Mouse (Mus musculus): Measurements from ENCODE around the gene Sorbs1.

The Sorbs1 gene

DNA sequence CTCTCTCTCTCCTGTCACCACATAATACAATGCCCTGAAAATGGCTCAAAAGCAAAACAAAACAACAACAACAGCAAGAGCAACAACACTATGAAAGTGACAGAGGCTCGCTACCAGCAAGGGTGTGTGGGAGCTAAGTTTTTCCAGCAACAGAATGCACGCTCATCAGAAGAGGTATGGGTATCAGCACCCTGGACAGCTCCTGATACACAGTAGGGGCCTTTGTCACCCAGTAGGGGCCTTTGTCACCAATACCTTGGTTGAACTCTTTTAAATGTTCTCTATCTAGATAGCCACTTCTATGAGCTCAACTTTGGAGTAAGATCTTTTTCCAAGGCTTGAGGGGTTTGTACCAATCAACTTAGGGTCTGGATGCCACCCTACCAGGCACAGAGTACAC, 138.9 kb downstream of the Sorbs1 start:
- 88% methylated on average over 2 of the region's 2 CpGs for WGBS

- 61% methylated on average over 5 of the region's 5 CpGs for WGBS
These were observed 140.9 kb downstream of the Sorbs1 start for GRCm38 (mm10) chr19:40372679-40373078.

GRCm38 (mm10) chr19:40371866-40372265, 141.7 kb downstream of the Sorbs1 start:
- WGBS = 21% methylated on average over 4 of the region's 4 CpGs

DNA sequence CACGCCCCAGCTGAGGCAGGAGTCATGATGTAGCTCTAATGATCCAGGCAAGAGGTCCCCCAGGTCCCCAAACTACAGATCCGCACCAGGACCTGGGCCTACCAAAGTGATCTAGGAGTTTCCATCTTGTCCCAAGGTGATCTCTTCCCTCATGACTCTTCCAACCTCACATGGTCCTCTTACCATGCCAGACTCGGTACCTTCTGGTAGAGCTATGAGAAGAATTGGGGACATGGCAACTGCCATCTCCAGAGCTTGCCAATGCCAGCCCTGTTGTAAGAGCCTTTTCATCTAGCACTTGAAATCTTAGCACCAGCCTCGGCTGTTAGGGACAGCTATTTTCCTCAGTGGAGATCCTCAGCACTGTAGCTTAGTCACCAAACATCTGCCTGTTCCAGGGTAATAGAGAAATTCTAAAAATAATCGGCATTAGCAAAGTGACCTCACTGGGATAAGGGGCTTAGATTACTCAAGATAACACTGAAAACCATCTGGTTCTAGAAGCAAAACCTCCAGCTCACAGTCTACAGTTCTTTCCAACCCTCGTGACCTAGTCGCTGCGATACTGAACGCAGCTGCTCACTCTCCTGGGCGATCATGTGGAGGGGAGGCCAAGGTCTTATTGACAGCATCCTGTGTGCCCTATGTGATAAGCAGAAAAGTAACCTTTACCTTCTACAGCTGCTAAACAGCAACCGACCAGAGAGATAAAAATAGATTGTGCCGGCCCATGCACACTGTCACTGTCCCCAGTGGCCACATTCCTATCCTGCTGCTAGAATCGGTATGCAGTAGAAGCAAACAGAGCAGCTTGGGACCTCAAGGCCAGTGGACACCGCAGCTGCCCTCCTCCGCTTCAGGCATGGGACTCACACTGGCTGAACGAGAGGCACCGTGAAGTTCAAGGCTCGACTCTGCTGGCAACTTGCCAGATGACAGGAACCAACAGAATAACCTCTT, 143.4 kb downstream of the Sorbs1 start:
- 60% methylated on average over 18 of the region's 18 CpGs for WGBS

DNA sequence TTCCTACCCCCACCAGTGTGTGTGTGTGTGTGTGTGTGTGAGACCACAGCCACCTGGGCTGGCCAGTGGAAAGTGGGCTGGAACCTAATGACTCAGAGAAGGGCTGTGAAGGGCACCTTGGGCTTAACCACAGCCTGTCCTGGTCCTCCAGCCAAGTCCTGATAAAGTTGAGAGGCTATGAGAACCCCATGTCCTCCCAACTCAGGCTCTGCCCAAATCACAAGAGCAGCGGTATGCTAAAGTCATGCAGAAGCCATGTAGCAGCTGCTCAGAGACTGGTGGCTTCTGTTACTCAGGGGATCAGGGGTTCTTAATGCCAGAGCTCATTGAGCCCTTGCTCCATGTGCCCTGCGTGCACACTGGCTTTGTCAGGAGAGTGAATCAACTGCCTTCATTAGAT, 145.1 kb downstream of the Sorbs1 start:
- 95% methylated on average over 2 of the region's 2 CpGs for WGBS

DNA sequence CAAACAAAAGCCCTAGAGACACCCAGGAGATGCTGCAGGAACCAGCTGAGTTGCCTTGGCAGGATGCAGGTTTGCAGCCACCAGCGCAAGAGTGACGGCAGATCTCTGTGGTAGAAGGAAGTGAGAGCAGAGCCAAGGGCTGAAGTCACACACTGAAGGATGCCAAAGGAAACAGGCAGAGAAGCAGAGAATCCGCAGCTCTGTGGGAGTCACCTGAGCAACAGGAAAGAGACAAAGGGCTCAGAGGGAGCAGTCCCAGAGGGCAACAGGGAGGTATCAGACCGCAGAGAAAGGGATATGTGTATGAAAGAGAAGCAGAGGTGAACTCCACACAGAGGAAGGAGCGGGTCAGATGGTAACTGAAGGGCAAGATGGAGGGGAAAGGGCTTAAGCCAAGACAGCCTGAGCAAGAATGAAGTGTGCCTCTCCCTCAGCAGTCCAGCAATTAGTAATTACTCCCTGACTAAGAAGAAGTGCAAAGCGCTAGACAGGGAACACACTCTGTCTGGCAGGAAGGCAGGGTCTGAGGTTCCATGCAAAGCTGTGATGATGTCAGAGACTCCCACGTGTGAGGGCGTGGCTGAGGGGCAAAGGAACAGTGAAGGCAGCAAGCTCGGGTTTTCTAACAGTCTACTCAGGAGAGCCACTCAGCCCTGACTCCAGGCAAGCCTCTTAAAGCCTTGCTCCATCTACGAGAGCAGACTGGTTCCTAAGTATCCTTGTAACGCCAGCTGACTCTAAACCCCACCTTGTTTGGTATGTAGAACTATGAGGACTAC, 147.2 kb downstream of the Sorbs1 start:
- 34% methylated on average over 11 of the region's 11 CpGs for WGBS

DNA sequence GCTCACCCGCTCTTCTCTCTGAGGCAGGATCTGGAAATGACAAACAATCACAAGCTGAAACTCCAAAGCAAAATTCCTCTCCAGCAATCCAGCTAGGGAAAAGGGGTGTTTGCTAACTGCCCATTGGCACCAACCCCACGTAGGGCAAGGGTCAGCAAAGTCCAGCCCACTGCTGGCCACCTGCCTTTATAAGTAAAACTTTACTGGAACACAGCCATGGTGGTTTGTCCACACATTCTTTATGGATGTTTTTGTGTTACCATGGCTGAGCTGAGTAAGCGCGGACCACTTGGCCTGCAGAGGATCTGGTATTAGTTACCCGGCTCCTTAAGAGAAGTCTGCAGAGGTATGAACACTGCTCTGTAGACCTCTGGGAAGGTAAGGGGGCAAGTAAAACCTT, 148.4 kb downstream of the Sorbs1 start:
- 75% methylated on average over 5 of the region's 5 CpGs for WGBS

DNA sequence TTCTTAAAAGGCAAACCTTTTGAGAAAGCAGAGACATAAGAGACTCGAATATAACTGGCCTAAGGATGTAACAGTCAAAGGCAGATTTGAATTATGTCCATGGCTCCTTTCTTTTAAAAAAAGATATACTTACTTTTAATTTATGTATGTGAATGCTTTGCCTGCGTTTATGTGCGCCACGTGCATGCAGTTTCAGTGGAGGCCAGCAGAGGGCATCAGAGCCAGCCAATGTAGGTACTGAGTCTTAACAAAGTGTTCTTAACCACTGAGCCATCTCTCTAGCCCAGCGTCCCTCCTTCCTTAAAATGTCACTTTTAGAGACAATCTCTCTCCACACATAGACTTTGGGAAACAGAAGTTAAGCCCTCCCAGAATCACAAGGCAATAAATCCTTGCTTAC, 150.1 kb downstream of the Sorbs1 start:
- WGBS = 97% methylated on average over 5 of the region's 5 CpGs

DNA sequence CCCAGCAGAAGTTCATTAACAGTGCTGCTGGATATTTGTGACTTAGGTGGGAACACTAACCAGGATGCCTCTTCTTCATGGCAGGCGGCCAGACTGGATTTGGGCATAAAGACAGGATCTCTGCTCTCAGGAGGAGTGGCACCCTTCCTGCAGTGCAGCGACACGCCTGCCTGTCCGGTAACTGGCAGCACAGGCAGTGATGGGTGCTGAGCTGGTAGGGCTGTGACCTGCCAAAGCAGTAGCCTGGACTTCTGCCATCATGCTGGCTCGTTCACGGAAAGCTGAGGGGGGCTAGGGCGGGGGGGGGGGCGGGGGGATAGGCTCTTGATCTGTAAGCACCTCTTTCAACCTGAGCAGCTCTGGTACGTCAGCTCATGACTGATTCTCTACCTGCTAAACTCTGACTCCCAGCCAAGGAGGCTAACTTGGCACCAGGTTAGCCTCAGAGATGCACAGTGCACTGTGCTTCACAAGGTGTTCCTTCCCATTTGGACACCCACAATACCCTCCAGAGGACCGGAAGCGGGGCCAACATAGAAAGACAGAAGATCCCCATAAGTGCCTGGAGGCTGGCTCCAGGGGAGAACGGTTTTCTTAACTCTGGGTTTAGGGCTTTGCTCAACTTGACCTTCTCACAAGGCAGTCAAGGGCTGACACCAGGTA, 151.2 kb downstream of the Sorbs1 start:
- WGBS = 54% methylated on average over 12 of the region's 12 CpGs

- WGBS = 66% methylated on average over 5 of the region's 5 CpGs
These were observed 153.7 kb downstream of the Sorbs1 start for GRCm38 (mm10) chr19:40359712-40360394.

GRCm38 (mm10) chr19:40356536-40357522, 156.8 kb downstream of the Sorbs1 start:
- 65% methylated on average over 15 of the region's 15 CpGs for WGBS

- WGBS = 94% methylated on average over 3 of the region's 3 CpGs
These were observed 158.5 kb downstream of the Sorbs1 start for GRCm38 (mm10) chr19:40355075-40355474.

DNA sequence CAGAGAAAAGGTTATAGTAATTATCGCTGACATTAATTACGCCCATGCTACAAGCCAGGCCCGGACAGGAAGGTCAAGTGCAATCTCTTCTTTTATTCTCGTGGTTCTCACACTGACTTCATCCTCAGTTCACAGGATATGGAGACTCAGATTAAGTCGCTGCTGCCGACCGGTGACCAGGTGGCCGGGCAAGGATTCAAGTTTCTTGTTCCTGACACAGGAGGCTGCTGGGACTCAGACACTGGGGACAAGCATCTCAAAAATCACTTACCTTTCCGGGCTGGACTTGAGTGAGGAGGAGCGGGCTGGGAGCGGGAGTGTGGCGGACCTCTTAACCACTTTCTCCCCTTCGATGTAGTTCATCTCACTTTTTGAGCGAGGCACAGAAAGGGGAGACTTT, 161.6 kb downstream of the Sorbs1 start:
- WGBS = 86% methylated on average over 14 of the region's 14 CpGs

DNA sequence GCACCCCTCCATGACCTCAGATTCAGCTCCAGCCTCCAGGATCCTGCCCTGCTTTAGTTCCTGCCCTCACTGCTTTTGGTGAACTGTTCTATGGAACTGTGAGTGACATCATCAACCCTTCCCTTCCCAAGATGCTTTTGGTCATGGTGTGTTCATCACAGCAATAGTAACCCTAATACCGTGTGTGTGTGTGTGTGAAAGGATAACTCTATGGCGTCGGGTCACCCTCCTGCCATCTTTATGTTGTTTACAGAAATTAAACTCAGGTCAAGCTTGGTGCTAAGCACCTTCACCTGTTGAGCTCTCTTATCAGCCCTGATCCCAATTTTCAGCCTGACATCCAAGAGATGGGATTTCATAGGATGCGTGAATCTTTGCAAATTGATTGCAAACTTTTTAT, 162.7 kb downstream of the Sorbs1 start:
- 84% methylated on average over 4 of the region's 4 CpGs for WGBS

GRCm38 (mm10) chr19:40349713-40350671, 163.6 kb downstream of the Sorbs1 start:
- WGBS = 65% methylated on average over 16 of the region's 16 CpGs

- 76% methylated on average over 3 of the region's 3 CpGs for WGBS
These were observed 164.3 kb downstream of the Sorbs1 start for GRCm38 (mm10) chr19:40349281-40349680.

- WGBS = 51% methylated on average over 2 of the region's 2 CpGs
These were observed 164.9 kb downstream of the Sorbs1 start for GRCm38 (mm10) chr19:40348652-40349051.

- WGBS = 29% methylated on average over 7 of the region's 7 CpGs
These were observed 165.4 kb downstream of the Sorbs1 start for GRCm38 (mm10) chr19:40348175-40348574.

GRCm38 (mm10) chr19:40346908-40347307, 166.7 kb downstream of the Sorbs1 start:
- 80% methylated on average over 3 of the region's 3 CpGs for WGBS

Measured in cerebral cortex, adult 2 months (tissue).